Mouse (Mus musculus) kidney, adult 18-20 months (tissue): ENCODE results near the gene Gucy1b1.

Experiments
- DNase-seq: peaks from one replicate; pipeline ENCODE4 v3.0.0; 2021

Gene Gucy1b1

DNA sequence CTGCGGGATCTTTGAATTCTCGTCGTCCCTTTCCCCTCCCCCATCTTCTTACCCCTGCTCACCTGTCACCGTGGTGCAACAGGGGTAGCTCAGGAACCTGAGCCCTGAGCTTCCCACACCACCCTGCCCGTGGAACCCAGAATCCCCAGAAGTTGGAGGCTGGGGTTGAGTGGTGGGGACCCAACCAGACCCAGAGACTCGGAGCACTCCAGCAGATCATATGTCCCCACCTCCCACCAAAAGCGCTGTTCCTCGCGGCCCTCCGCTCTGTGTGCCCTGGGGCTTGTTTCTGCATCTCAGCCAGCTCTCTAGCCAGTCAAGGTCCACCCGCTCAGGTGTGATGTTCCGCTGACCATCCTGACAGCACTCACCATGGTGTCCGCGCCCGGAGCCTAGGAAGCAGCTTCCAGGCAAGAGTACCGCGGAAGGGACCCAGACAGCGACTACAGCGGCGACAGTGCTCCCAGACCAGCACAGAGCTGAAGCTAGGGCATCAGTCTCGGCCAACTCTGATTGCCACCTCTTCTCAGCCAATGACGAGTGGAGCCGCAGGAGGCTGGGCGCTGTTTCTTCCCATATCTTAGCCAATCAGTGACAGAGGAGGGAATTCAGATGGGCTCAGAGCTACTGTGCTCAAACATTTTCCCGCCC is at the start of gene Gucy1b1:
Gene Gucy1b1, minus strand, starts transcription at position 489 of the 651 bp plus-strand sequence.
- peak; percentile 50 for DNase-seq

DNA sequence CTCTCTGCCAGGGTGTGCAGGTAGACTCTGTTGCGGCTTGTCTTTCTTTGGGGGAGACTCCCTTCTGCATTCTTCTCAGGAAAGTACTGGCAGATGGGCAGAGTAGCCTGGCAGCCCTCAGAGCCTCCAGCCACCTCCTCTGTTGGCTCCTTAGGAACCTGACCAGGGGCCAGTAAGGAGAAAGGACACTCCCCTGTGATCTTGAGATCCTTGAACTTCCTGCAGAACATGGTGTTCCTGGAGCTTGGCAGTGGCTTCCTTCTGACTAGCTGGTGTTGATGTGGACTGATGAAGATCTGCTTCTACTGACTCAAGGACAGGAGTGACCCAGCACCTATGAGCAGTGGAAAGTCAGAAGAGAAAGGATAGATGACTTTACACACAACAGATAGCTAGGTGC is 44.4 kb upstream of the Gucy1b1 start:
- DNase-seq = no peak

DNA sequence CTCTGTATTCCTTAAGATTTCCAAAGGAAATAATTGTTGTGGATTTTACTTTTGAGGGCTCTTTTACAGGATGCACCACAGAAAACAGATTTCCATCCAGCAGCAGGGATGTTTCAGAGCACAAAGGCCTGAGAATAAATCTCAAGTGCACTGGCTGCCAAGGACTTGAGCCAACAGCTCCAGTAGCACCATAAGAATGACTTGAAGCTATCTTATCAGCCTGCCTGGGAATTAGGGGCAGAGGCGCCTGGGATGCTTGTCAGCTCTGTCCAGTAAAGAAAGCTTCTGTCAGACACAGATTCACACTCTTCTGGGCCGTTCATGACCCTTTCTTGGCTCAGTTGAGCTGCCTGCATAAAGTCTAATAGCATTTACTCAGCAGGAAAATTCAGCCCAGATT is 38.0 kb upstream of the Gucy1b1 start:
- DNase-seq = peak; percentile 7

- no peak for DNase-seq
These were observed 37.5 kb upstream of the Gucy1b1 start for GRCm38 (mm10) chr3:82111986-82112385.

GRCm38 (mm10) chr3:82108951-82109350 is 34.5 kb upstream of the Gucy1b1 start:
- DNase-seq = no peak

GRCm38 (mm10) chr3:82104229-82104628 is 29.7 kb upstream of the Gucy1b1 start:
- DNase-seq = no peak

DNA sequence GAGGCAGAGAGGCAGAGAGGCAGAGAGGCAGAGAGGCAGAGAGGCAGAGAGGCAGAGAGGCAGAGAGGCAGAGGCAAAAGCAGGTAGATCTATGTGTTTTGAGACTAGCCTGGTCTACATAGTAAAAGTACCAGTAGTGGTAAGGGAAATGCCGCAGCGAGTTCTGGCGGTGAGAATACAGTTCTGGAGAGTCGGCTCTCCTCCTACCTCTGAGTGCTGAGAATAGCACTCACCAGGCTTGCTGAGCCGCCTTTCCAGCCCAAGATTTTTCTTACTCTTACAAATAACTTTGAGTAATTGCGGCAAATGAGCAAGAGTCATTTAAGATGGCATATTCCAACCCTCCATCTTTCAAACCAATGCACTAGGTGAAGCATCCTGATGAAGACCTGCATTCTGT is 24.6 kb upstream of the Gucy1b1 start:
- DNase-seq = no peak

DNA sequence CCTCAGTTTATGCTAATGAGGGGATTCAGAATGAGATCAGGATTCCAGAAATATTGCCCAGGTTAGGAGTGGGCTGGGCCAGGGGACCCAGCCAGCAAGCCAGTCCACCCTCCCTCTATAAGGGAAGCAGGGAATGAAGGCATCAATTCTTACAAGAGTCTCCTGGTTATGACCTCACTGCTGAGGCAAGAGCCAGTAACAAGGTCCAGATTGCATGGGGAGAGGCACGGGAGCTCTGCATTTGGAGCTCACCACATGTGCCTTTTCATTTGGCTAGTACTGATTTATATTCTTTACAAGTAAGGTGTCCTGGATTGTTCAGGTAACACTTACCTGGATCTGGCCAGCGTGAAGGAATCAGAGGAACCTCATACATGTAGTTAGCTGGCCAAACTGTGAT is 22.3 kb upstream of the Gucy1b1 start:
- no peak for DNase-seq

- DNase-seq = peak; percentile 30
These were observed 728 bp downstream of the Gucy1b1 start for GRCm38 (mm10) chr3:82073741-82074181.

GRCm38 (mm10) chr3:82067830-82068229 is 6.7 kb downstream of the Gucy1b1 start:
- no peak for DNase-seq

DNA sequence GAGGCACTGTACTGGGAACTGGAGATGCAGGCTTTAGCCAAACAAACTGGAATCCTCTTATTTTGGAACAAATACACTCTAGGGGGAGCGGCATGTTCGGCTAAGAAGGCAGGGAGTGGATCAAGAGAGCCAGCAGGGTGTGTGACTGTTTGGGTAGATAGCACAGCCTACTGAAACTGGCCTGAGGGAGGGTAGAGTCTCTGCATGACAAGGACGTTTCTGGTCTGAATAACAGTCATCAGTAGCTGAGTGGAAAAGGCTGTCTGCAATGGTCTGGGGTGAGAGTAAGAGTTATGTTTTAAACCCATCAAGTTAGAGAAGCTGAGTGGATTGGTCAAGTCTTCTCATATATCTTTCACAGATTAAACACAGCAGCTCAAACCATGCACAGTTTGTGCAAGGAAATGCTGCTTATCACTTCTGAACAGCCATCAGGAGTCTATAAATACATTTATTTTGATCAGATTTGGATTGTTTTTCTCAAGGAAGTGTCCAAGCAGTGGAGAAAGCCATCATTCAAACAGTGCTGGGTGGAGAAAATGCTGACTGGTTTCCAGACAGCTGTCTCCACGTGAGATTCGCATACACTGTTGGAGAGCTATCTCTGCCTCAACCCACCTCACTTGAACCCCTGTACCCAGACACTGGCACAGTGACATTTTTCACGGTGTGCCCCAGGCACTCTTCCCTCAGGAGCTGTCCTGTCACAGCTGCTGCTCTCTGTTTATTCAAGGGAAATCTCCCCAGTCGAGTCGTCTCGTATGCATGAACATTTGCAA is 12.9 kb downstream of the Gucy1b1 start:
- DNase-seq = no peak

DNA sequence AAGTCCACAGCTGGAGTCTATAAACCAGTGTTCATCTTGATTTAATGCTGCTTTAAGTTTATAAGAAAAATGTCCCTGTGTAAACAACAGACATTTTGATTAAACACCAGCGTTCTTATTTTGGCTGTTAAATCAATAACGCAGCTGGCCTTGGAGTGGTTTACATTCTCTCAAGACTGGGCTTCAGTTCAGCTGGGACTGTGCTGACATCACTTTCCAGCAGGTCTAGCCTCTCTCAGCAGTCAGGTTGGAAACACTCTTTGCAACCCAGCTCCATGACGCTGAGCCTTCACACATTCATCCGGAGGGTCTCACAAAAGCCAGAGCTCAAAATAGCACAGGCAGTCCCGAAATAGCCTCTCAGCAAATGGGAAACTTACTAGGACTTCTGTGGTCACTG is 17.3 kb downstream of the Gucy1b1 start:
- no peak for DNase-seq

GRCm38 (mm10) chr3:82054283-82054974 is 20.1 kb downstream of the Gucy1b1 start:
- no peak for DNase-seq

- DNase-seq = no peak
These were observed 22.5 kb downstream of the Gucy1b1 start for GRCm38 (mm10) chr3:82052029-82052428.

GRCm38 (mm10) chr3:82051468-82051867 is 23.0 kb downstream of the Gucy1b1 start:
- DNase-seq = no peak

DNA sequence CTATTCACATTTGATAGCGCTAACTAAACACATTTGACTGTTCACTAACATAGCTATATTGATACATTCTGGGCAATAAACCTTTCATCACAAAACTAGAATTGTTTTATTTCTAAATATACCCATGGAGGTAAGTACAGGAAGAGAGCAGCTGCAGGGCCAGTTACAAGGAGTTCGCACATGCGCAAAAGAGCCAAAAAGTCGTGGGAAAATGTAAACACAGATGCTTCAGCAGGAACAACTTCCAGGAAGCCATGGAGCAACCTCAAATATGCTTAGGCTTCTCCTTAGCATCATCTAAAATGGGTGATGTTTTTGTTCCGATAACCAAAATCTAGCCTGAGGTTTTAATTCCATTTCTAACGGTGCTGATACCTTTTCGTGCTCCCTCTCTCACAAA is 25.8 kb downstream of the Gucy1b1 start:
- no peak for DNase-seq

DNA sequence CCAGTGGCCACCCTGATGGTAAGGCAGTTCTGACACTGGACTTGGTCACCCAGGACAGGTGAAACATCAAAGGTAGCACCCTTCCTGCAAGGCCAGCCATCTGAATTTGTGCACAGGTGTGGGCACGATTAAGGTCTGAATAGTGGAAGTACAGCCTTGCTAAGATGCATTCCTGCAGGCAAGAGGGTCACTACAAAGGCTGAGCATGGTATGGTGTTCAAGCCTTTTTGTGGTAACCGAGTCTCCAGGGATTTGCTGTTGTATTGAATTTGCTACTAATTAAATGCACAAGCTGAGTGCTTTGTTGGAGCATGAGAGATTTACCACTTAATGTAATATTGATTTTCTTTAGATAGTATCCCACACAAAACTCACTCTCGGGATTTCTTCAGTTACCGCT is 26.4 kb downstream of the Gucy1b1 start:
- DNase-seq = no peak

DNA sequence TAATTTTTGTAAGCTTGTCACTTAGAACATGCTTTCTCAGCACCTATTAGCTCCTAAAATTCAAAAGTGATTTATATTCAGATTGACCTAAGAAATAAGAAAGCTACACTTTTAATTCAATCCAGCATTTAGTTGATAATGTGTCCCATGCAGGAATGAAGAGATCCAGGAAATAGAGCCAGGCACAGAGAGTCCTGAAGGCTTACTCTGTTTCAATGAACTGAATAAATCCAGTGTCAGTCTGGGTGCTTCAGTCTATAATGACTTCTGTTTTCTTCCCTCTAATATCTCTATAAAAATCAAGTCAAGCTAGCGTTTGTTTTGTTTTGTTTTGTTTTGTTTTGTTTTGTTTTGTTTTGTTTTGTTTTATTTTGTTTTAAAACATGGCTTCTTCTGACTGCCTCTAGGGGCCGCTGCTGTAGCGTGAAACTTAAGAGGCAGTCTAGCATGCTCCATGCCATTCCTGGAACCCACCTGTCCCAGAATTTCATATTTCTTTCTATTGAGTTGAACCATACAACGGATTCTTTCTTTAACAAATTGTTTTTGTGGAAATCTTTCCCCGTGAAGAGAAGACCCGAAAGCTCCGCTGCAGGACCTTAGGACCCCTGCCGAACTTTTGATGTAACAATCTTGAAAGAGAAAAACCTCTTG is 27.3 kb downstream of the Gucy1b1 start:
- DNase-seq = peak; percentile 47

GRCm38 (mm10) chr3:82046087-82046486 is 28.4 kb downstream of the Gucy1b1 start:
- DNase-seq = no peak

- no peak for DNase-seq
These were observed 29.6 kb downstream of the Gucy1b1 start for GRCm38 (mm10) chr3:82044902-82045301.

GRCm38 (mm10) chr3:82043676-82044075 is 30.8 kb downstream of the Gucy1b1 start:
- no peak for DNase-seq

- DNase-seq = no peak
These were observed 38.0 kb downstream of the Gucy1b1 start for GRCm38 (mm10) chr3:82036262-82037044.
